Mouse (Mus musculus) adrenal gland (tissue): ENCODE results near the gene Eif4e.

Source experiments
- intact Hi-C: fragments of 180-260 bp; cut with DNase I; formaldehyde crosslinking; loops from one replicate; pipeline ENCODE4 v1.15.1; 2025
- microRNA-seq, 2 experiments: library from miRNA; unstranded; fragments of <30 nt; microRNA quantifications; one replicate each; pipeline ENCODE4; 2019

The Eif4e gene

GRCm38 (mm10) chr3:138560242-138560641 is 34.3 kb downstream of the Eif4e start:
- intact Hi-C loops, result no loop called here

GRCm38 (mm10) chr3:138560886-138561285 is 34.9 kb downstream of the Eif4e start:
- intact Hi-C loops, result no loop called here

GRCm38 (mm10) chr3:138578867-138579266 is 52.9 kb downstream of the Eif4e start:
- intact Hi-C loops, result no loop called here

- intact Hi-C loops, result no loop called here
Measured at GRCm38 (mm10) chr3:138586213-138586612, 60.2 kb downstream of the Eif4e start.

- intact Hi-C loops, result no loop called here
Measured at GRCm38 (mm10) chr3:138587137-138587536, 61.2 kb downstream of the Eif4e start.

GRCm38 (mm10) chr3:138588001-138588400 is 62.0 kb downstream of the Eif4e start:
- intact Hi-C loops, result no loop called here

- intact Hi-C loops, result no loop called here
Measured at GRCm38 (mm10) chr3:138591002-138591401, 65.0 kb downstream of the Eif4e start.

- intact Hi-C loops, result no loop called here
Measured at GRCm38 (mm10) chr3:138591806-138592365, 65.9 kb downstream of the Eif4e start.

GRCm38 (mm10) chr3:138593131-138593530 is 67.2 kb downstream of the Eif4e start:
- intact Hi-C loops, result no loop called here

GRCm38 (mm10) chr3:138593911-138594310 is 67.9 kb downstream of the Eif4e start:
- intact Hi-C loops, result no loop called here

- intact Hi-C loops, result no loop called here
Measured at GRCm38 (mm10) chr3:138601076-138601475, 75.1 kb downstream of the Eif4e start.

GRCm38 (mm10) chr3:138605132-138605531 is 79.2 kb downstream of the Eif4e start:
- intact Hi-C loops, result no loop called here

GRCm38 (mm10) chr3:138608665-138609064 is 82.7 kb downstream of the Eif4e start:
- intact Hi-C loops, result no loop called here

Small RNA genes within 50 kb of the gene (microRNA-seq; reads per million reads assigned to microRNA genes)
- 0.57 to 0.86 reads per million in 2 experiments for gene Mir1956
